Mouse (Mus musculus): ENCODE data around the gene Txlng. TPM values are rescaled to one million over a fixed set of nuclear protein-coding genes. Genes with fewer than 3 reads are reported as not detected.
A peak's percentile ranks its signal among the peaks of the same experiment; 100 is the strongest.
"Not testable (repeated sequence)": the region's sequence is repeated elsewhere in the genome, so short reads cannot be mapped to it uniquely, and the experiment has no call there.

Txlng gene
- 16.9 and 18.1 TPM in 2 replicates for polyA plus RNA-seq (2016; fragmentation: Nextera tagmentation; extraction: Ambion mirVana)

- WGBS, result 16% methylated on average over 37 of the region's 37 CpGs
- Histone ChIP-seq H3K27me3 (ENCODE audit: poor library complexity, severe bottlenecking) (peaks cover 35% of the 10 kb centered on the region), H3K27ac (peak within 1 kb of the TSS; percentile 81)
These were observed at the start of gene Txlng for GRCm38 (mm10) chrX:162829203-162829708. Txlng (minus strand) TSS chrX:162829454.

DNA sequence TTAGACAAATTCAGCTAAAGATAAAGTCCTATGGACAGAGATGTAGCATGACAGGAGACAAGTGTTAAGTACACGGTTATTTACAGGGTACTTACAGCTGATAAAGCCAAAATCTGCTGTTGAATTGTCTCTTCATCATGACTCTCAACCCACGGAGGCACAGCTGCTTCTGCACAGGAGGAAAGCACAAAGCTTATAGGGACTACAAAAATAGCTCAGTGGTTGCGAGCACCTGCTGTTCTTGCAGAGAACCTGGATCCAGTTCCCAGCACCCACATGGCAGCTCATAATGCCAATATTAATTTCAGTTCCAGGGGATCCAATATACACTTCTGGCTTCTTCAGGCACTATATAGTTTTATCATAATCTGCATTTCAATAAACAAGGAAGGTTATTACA is 49.0 kb upstream of the Txlng start:
- Histone ChIP-seq H3K27ac (no peak overlapping the region), H3K4me1 (no peaks in the 10 kb centered on the region), H3K9me3 (no peaks in the 10 kb centered on the region), H3K4me3 (no peak overlapping the region), H3K36me3 (replicated peaks) (peaks cover 55% of the 10 kb centered on the region), H3K27me3 (ENCODE audit: poor library complexity, severe bottlenecking) (peaks cover 7% of the 10 kb centered on the region)
- no peak for DNase-seq (ENCODE audit: extremely low spot score, low spot score)
- WGBS, result 90% methylated on average over 3 of the region's 3 CpGs

More at GRCm38 (mm10) chrX:162829203-162829708, at the start of gene Txlng:
- peak; percentile 90 for DNase-seq (ENCODE audit: extremely low spot score, low spot score)
- Histone ChIP-seq H3K36me3 (replicated peaks) (no peaks in the 10 kb centered on the region; the same call in 1 of the 2 replicates), H3K9me3 (no peaks in the 10 kb centered on the region), H3K4me1 (peaks cover 11% of the 10 kb centered on the region), H3K4me3 (peak within 1 kb of the TSS; percentile 68)

GRCm38 (mm10) chrX:162873761-162874160 is 44.5 kb upstream of the Txlng start:
- Histone ChIP-seq H3K4me1 (no peaks in the 10 kb centered on the region), H3K27me3 (ENCODE audit: poor library complexity, severe bottlenecking) (peaks cover 10% of the 10 kb centered on the region), H3K36me3 (replicated peaks) (peaks cover 54% of the 10 kb centered on the region), H3K9me3 (no peaks in the 10 kb centered on the region), H3K27ac (no peak overlapping the region), H3K4me3 (no peak overlapping the region)
- WGBS, result 89% methylated on average over 2 of the region's 2 CpGs
- DNase-seq (ENCODE audit: extremely low spot score, low spot score), result no peak

DNA sequence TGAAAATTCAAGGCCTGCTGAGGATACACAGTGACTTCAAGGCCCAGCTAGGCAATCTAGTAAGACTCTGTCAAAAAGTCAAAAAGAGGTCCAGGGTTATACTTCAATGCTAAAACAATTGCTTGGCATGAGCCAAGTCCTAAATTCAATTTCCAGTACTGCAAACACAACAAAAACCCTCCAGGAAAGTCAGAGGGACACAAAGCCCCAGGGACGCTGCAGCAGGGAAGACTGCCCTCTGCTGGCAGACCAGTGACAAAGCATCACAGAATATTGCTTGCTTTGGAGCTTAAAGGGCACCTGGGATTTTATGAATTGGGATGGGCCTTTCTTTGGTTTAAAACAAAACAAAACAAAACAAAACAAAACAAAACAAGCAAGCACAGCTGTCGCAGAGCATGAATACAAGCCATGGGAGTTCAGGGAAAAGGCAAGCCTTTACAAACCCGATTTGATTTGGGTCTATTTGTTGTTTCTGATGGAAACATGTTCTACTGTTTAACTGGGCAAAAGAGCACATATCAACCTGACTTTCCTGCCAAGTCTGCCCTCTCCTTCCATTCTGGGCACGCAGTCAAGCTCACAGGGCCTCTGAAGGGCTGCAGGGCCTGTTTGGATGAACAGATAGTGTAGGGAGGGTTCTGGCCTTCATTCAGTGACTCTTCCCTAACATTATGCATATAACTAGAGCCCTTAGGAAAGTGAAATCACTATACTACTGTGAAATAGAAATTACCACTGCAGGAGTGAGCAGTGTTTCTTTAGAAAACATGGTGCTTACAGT is 42.7 kb upstream of the Txlng start:
- Histone ChIP-seq H3K4me3 (no peak overlapping the region), H3K36me3 (replicated peaks) (peaks cover 48% of the 10 kb centered on the region), H3K9me3 (no peaks in the 10 kb centered on the region), H3K27ac (no peak overlapping the region), H3K4me1 (no peaks in the 10 kb centered on the region), H3K27me3 (ENCODE audit: poor library complexity, severe bottlenecking) (peaks cover 10% of the 10 kb centered on the region)
- peak; percentile 15 for DNase-seq (ENCODE audit: extremely low spot score, low spot score)
- WGBS, result 37% methylated on average over 4 of the region's 4 CpGs

DNA sequence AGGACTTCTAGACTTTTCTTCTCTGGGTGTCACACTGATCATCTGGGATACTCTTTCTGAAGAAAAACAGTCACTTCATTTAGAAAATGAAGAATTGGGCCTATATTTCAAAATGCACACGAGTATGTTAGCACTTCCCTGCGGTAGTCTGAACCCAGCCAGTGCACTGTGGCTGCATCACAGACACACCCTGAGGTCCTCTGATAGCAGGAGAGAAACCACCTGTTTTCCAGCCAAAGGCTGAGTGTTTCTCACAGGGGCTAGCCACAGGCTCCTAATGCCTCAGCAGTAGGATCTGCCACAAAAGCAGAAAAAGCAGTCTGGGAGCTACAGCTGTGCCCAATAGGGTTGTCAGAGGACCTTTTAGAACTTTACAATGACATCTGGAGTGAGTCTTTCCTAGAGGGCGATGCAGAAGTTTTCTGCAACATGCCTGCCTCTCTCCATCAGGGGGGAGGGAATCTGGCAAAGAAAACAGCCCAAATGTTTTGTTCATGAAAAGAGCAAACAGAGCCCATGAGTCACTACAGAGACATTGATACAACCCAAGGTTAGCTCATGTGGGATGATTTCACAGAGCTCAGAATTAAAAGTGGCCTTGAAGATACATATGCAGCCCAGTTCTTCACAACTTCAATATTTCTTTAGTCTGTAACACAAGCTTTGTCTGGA is 39.2 kb upstream of the Txlng start:
- peaks cover 56% of the 10 kb centered on the region for H3K36me3 ChIP-seq (replicated peaks)
- H3K27ac ChIP-seq, result no peak overlapping the region
- no peaks in the 10 kb centered on the region for H3K9me3 ChIP-seq
- no peak for DNase-seq (ENCODE audit: extremely low spot score, low spot score)
- 87% methylated on average over 3 of the region's 3 CpGs for WGBS
- H3K4me3 ChIP-seq, result no peak overlapping the region
- no peaks in the 10 kb centered on the region for H3K4me1 ChIP-seq
- peaks cover 10% of the 10 kb centered on the region for H3K27me3 ChIP-seq (ENCODE audit: poor library complexity, severe bottlenecking)

GRCm38 (mm10) chrX:162848682-162849081 is 19.4 kb upstream of the Txlng start:
- no peaks in the 10 kb centered on the region for H3K4me1 ChIP-seq
- DNase-seq (ENCODE audit: extremely low spot score, low spot score), result no peak
- H3K36me3 ChIP-seq (replicated peaks), result no peaks in the 10 kb centered on the region
- H3K27me3 ChIP-seq (ENCODE audit: poor library complexity, severe bottlenecking), result 0 out of 2 replicates have a peak, but pooled peaks cover 6% of the 10 kb centered on the region
- H3K4me3 ChIP-seq, result no peak overlapping the region
- no peak overlapping the region for H3K27ac ChIP-seq
- no peaks in the 10 kb centered on the region for H3K9me3 ChIP-seq
- 77% methylated on average over 1 of the region's 1 CpGs for WGBS

DNA sequence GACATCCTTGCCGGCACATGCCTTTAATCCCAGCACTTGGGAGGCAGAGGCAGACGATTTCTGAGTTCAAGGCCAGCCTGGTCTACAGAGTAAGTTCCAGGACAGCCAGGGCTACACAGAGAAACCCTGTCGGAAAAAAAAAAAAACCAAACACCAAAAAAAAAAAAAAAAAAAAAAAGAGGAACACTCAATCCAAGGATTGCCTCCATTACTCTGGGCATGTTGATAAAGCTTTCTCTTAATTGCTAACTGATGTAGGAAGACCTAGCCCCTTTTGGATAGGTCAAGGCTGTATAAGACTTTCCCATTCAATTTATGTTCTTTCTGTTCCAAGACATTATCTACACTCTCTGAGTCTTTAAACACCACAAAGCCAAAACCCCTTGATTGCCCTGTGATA is 16.3 kb upstream of the Txlng start:
- no peak for DNase-seq (ENCODE audit: extremely low spot score, low spot score)
- no peaks in the 10 kb centered on the region for H3K4me1 ChIP-seq
- H3K4me3 ChIP-seq, result no peak overlapping the region
- no peaks in the 10 kb centered on the region for H3K9me3 ChIP-seq
- no peak overlapping the region for H3K27ac ChIP-seq
- WGBS, result 91% methylated on average over 3 of the region's 3 CpGs
- H3K27me3 ChIP-seq (ENCODE audit: poor library complexity, severe bottlenecking), result 0 out of 2 replicates have a peak, but pooled peaks cover 6% of the 10 kb centered on the region
- H3K36me3 ChIP-seq (replicated peaks), result no peaks in the 10 kb centered on the region

- Histone ChIP-seq H3K27me3 (ENCODE audit: poor library complexity, severe bottlenecking) (0 out of 2 replicates have a peak, but pooled peaks cover 6% of the 10 kb centered on the region), H3K27ac (no peak overlapping the region), H3K36me3 (replicated peaks) (no peaks in the 10 kb centered on the region), H3K4me1 (no peaks in the 10 kb centered on the region), H3K9me3 (no peaks in the 10 kb centered on the region), H3K4me3 (no peak overlapping the region)
- 73% methylated on average over 8 of the region's 8 CpGs for WGBS
- DNase-seq (ENCODE audit: extremely low spot score, low spot score), result no peak
These were observed 15.3 kb upstream of the Txlng start for GRCm38 (mm10) chrX:162844447-162845100.

DNA sequence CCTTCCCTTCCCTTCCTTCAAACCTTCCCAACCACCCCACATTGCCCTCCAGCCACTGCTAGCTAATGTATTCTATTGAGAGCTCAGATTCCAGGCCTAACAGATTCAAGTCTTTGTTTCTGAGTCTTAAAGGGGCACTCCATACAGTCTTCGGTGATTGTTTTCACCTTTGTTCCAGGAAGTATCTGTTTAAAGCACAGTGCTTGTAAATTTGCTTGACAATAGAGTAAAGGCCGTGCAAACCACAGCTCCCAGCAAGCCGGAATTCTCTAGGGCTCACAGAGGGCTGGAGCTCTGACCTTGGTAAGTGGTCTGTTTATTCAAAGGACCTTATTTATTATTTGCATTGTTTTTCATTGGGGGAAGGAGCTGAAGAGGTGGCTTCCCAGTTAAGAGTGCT is 2.8 kb upstream of the Txlng start:
- Histone ChIP-seq H3K9me3 (no peaks in the 10 kb centered on the region), H3K27ac (no peak overlapping the region), H3K4me3 (no peak overlapping the region), H3K27me3 (ENCODE audit: poor library complexity, severe bottlenecking) (peaks cover 46% of the 10 kb centered on the region), H3K36me3 (replicated peaks) (no peaks in the 10 kb centered on the region), H3K4me1 (peaks cover 11% of the 10 kb centered on the region)
- no peak for DNase-seq (ENCODE audit: extremely low spot score, low spot score)
- WGBS, result 37% methylated on average over 3 of the region's 3 CpGs

GRCm38 (mm10) chrX:162831542-162831941 is 2.3 kb upstream of the Txlng start:
- Histone ChIP-seq H3K27me3 (ENCODE audit: poor library complexity, severe bottlenecking) (peaks cover 43% of the 10 kb centered on the region), H3K9me3 (no peaks in the 10 kb centered on the region)
- WGBS, result 62% methylated on average over 1 of the region's 1 CpGs

DNA sequence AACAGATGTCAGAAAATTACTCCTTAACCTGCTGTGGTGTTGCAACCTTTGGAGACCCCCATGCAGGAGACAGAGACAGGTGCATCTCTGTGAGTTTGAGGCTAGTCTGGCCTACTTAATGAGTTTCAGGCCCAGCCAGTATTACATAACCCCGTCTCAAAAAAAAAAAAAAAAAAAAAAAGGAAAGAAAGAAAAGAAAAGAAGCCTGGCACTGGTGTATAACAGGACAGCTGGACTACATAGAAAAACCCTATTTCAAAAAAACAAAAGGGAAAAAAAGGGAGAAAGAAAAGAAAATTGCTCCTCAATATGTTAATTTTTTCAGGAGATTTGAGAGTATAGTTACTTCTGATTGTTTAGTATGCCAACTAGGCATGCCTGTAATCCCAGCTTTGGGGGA is 1.8 kb upstream of the Txlng start:
- Histone ChIP-seq H3K27ac (no peak overlapping the region), H3K4me3 (no peak overlapping the region)
- DNase-seq (ENCODE audit: extremely low spot score, low spot score), result no peak

More at GRCm38 (mm10) chrX:162831542-162831941, 2.3 kb upstream of the Txlng start:
- H3K4me3 ChIP-seq, result no peak overlapping the region
- no peak overlapping the region for H3K27ac ChIP-seq
- H3K4me1 ChIP-seq, result peaks cover 11% of the 10 kb centered on the region
- no peaks in the 10 kb centered on the region for H3K36me3 ChIP-seq (replicated peaks)
- DNase-seq (ENCODE audit: extremely low spot score, low spot score), result no peak

GRCm38 (mm10) chrX:162830313-162830712 is 1.1 kb upstream of the Txlng start:
- H3K9me3 ChIP-seq; DNase-seq (ENCODE audit: extremely low spot score, low spot score); H3K36me3 ChIP-seq (replicated peaks); H3K4me3 ChIP-seq; H3K27ac ChIP-seq: not testable (repeated sequence)
- WGBS, result 68% methylated on average over 2 of the region's 2 CpGs
- H3K27me3 ChIP-seq (ENCODE audit: poor library complexity, severe bottlenecking), result peaks cover 43% of the 10 kb centered on the region
- peaks cover 11% of the 10 kb centered on the region for H3K4me1 ChIP-seq

More for the DNA sequence above, 1.8 kb upstream of the Txlng start:
- Histone ChIP-seq H3K36me3 (replicated peaks) (no peaks in the 10 kb centered on the region), H3K9me3 (no peaks in the 10 kb centered on the region), H3K27me3 (ENCODE audit: poor library complexity, severe bottlenecking) (peaks cover 43% of the 10 kb centered on the region), H3K4me1 (peaks cover 11% of the 10 kb centered on the region)
- 15% methylated on average over 1 of the region's 1 CpGs for WGBS

Measured in forebrain, embryonic 10.5 days (tissue).